Mouse (Mus musculus): ENCODE data around the gene Mgat1. TPM values are rescaled to one million over a fixed set of nuclear protein-coding genes. Genes with fewer than 3 reads are reported as not detected.
"Not testable (repeated sequence)": the region's sequence is repeated elsewhere in the genome, so short reads cannot be mapped to it uniquely, and the experiment has no call there.

Mgat1 gene
- 10 to 100 TPM; 59.3 to 68.4 TPM for total RNA-seq (2021)
- long read RNA-seq, experiment 1, transcript Mgat1-201 (3 exons, 2,976 nt), result minor isoform, 25 of 120 reads
- long read RNA-seq, experiment 1, transcript Mgat1-202 (3 exons, 2,729 nt), result major isoform, 55 of 120 reads
- long read RNA-seq, experiment 1, transcript Mgat1-213 (4 exons, 3,151 nt), result minor isoform, 15 of 120 reads
- long read RNA-seq, experiment 1, partial matches to known transcripts, result 18 of 120 reads
- long read RNA-seq, experiment 1, other reads (novel, unspliced or antisense), result 6 of 120 reads
- long read RNA-seq, experiment 2, transcript Mgat1-201 (3 exons, 2,976 nt), result minor isoform, 16 of 96 reads
- long read RNA-seq, experiment 2, transcript Mgat1-202 (3 exons, 2,729 nt), result major isoform, 32 of 96 reads
- long read RNA-seq, experiment 2, partial matches to known transcripts, result 26 of 96 reads
- long read RNA-seq, experiment 2, other reads (novel, unspliced or antisense), result 13 of 96 reads

DNA sequence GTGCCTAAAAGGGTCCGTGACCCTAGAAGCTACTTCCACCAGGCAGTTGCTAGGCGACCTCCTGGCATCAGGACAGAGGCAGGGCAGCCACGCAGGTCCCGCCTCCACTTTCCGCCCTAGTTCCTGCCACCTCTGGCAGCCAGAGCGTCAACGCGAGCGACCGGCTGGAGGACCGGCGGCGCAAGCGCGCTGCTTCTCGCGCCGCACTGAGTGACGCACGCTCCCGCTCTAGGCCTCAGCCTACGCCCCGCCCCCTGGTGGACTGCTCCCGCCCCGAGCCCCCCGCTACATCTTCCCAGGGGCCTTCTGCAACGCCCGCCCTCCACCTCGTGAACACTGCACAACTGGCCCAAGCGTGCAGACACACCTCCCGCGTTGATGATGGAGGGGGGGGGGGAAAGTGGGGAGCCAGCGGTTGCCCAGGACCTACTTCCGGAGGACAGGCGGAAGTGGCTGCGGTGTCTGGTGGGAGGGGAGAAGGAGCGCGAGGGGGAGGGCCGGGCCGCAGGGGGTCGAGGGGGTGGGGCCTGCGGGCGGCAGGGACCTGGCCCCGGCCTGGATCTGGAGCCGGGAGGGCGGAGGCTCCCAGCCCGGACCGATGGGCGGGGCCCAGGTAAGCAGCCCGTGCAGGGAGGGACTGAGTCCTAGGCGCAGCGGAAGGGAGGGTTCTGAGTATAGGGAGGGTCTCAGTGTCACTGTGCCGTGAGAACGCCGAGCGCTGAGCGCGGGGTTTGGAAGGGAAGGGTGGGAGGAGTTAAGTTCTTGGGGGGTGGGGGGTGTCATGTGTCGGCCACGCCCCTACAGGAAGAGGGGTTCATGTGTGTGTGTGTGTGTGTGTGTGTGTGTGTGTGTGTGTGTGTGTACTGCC is at the start of gene Mgat1:
TSS of gene Mgat1 (plus strand) at position 465 of the 868 bp plus-strand sequence.
- intact Hi-C loops (cut with DNase I), result no loop called here
- peak; percentile 93 to 96 for DNase-seq

DNA sequence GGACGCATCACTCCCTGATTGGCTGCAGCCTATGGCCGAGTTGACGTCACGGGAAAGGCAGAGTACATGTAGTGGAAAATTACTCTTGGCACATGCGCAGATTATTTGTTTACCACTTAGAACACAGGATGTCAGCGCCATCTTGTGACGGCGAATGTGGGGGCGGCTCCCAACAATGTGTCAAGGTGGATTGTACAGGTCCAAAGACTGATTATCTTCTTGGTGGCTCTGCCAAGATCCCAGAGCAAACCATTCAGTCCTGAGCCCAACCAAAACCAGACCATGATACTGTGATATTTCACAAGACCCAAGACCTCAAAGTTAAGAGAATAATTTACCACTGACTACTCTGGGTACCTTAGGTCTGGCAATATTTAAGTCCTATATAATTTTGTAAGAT is 49.2 kb upstream of the Mgat1 start:
- intact Hi-C loops (cut with DNase I), result loop anchor here (5.0 kb wide), 1 partner anchor 218 kb away; no protein-coding TSS in a partner anchor

DNA sequence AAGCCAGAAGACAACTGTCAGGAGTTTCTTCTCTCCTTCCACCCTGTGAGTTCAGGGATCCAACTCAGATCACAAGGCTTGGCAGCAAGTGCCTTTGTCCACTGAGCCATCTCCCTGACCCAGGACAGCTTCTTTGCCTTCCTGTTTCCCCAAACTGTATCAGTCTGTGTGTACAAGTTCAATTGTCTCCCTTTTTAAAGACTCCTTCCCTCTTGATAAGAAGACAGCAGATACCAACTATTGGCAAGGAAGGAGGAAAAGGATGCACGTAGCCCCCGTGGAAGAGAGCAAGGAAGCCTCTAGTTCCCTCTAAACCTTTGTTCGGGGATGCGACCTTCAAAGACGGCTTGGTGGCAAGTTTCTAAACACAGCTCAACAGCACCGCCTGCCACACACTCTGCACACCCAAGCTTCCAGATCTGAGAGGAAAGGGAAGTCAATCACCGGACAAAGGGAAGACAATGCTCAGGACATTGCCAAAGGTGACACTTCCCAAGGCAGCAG is 48.1 kb upstream of the Mgat1 start:
- intact Hi-C loops (cut with DNase I), result no loop called here
- peak in 1 of 2 experiments; percentile 17 for DNase-seq

More for the DNA sequence above, 49.2 kb upstream of the Mgat1 start:
- not testable (repeated sequence) for DNase-seq

DNA sequence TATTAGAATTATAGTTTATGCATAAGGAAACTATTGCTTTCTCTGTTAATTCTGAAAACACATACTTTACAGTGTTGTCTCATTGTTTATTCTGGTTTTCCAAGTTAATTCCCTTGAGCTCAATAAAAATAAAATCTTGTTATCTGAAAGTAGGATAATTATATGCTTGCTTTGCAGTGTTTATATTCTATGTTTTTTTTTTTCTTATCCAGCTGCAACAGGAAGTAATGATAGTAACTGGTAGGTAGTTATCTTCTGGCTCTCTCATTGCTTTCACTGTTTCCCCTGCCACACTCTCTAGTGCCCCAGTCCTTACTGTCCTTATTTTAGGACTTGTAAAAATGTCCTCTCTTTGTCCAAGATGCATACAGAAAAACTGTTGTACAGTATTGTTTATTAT is 43.3 kb upstream of the Mgat1 start:
- intact Hi-C loops (cut with DNase I), result loop anchor here (5.0 to 10.0 kb wide), 3 partner anchors 328 to 406 kb away; partner anchors contain the start of genes Irgm1 and Trim41
- DNase-seq, result no peak

DNA sequence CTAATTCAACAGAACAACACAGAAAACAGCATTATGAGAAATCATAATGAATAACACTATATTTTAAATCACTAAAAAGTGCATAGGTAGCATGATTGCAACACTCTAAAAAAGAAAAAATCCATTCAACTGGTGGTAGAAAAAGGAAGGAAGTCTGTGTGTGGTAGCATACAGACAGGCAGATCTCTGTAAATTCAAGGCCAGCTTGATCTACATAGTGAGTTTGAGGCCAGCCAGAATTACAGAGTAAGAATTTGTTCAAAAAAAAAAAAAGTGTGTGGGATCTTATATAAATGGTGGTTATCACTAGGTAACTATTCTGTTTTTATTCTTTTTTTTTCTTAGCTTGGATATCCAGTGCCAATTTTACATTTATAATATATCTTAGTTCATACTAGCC is 42.8 kb upstream of the Mgat1 start:
- intact Hi-C loops (cut with DNase I), result loop anchor here (5.0 to 10.0 kb wide), 3 partner anchors 329 to 406 kb away; partner anchors contain the start of genes Irgm1 and Trim41
- DNase-seq, result no peak

DNA sequence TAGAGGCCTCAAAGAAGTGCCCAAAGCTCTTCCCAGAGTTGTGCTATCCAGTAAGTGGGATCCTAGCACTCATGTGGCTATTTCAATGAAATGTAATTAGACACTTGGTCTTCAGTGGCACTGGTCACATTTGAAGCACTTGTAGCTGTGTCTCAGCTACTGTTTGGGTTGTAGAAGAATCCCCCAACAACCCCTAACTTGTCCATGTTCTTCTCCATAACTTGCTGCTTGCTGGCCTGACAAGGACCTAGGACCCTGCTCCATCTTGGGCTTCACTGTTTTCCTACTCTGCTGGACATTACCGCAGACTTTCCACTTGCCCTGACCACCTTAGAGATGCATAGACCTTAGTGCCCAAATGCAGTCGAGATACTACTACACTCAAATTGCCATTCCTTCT is 41.9 kb upstream of the Mgat1 start:
- DNase-seq, result no peak
- intact Hi-C loops (cut with DNase I), result loop anchor here (2.0 to 10.0 kb wide), 4 partner anchors 49 to 407 kb away; partner anchors contain the start of genes Irgm1 and Trim41

DNA sequence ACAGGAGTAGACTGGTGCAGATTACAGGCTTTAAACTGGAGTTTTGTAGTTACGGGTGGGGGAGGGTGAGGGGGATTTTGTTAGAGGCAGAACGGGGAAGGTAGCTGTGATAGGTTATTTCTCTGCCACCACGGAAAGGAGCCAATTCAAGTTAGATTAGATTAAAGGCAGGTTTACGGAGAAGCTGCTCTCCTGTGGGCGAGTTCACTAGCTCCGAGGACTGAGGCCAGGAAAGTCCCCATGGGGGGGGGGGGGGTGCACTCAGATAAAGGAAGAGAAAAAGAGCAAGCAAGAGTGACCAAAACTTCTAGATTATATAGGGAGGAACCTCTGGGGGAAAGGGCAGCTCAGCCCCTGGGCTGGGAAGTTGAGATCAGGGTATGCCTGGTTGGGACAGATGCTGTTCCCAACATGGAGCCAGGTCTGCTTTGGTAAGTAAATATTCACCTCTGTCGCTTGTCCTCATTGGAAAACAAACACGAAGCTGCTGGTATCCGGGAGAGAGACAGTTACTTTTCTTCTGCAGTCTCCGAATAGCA is 41.4 kb upstream of the Mgat1 start:
- peak; percentile 23 to 31 for DNase-seq
- intact Hi-C loops (cut with DNase I), result loop anchor here (2.0 to 10.0 kb wide), 4 partner anchors 48 to 408 kb away; partner anchors contain the start of genes Irgm1 and Trim41

DNA sequence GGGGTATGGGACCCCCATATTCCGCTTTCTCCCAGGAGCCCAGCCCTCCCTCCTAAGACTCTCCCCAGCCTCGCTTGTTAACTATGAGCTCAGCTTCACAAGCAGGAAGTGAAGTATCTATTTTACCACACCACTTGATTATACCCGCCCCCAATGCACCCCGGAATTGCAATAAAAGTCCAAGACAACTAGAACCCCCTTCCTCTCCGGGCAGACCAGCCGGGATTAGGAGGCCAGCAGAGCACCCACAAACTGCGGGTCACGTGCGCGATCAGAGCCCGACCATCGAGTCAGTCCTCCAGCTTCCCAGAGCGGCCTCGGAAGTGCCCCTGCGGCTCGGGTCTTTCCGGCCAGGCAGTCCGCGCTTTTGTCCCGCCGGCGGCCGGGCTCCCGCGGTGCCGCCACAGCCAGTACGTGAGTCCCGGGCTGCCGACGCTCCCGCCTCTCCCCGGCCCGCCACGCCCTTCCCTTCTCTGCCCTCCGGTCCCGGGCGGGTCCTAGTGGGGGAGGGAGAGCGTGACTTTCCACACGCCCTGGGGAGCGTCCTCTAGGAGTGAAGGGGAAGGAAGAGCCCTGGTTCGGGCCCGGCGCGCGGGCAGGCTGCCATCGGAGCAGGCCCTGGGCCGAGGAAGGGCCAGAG is 40.7 kb upstream of the Mgat1 start, which contains the start of gene Zfp62:
TSS of gene Zfp62 (plus strand) at position 164 of the 640 bp plus-strand sequence.
- intact Hi-C loops (cut with DNase I), result loop anchor here (2.0 to 10.0 kb wide), 4 partner anchors 48 to 408 kb away; partner anchors contain the start of genes Irgm1 and Trim41
- DNase-seq, result peak; percentile 94 to 96

DNA sequence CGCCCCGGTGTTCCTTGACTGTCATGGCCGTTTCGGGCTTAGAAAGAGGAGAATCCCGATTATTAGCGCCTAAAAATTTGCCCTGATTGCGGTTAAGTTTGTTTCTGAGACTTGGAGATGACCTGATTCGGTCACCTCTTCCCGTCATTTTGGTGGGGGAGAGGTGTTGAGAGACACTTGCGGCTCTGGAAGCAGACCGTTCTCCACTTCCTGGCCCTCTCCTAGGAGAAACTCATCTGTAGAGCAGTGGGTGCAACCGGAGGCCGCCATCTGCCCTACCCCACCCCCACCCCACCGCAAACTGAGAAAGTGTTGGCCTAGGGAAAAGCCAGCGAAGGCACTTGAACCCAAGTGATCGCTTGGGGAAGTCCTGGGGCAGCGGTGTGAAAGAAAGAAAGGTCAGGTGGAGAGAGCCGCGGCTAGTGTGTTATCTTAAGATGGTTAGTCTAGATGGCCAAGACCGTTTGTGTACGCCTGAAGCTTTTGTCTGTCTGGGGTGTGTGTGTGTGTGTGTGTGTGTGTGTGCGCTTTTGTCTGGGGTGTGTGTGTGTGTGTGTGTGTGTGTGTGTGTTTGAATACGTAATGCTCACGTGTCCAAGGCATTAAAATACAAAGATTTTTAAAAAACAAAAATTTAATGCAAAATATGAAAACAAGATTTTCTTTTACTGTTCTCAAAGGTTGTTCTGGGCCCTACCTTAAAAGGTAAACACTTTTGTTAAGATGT is 40.1 kb upstream of the Mgat1 start:
- intact Hi-C loops (cut with DNase I), result loop anchor here (2.0 to 10.0 kb wide), 4 partner anchors 47 to 409 kb away; partner anchors contain the start of genes Irgm1 and Trim41
- DNase-seq, result no peak

DNA sequence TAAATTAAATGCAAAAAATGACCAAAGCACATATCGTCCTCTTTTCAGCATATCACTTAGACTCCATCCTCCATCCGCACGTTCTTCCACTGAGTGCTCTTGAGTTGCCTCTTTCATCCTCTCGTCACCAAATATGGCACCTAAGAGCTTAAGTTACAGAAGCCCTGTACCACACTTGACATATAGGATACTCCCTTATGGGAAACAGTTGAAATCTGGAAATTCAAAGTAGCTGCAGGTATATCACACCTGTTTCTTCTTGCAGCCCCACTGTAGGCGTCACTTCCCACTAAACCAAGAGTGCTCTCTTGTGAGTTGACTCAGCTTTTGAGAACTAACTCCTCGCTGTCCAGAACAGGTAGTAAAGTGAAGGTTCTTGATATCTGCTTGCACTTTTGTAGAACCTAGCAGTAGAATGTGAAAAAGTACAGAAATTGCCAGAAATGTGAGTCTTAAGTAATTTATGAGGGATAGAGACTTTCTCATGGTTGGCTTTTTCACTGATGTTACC is 38.9 kb upstream of the Mgat1 start:
- intact Hi-C loops (cut with DNase I), result loop anchor here (10.0 kb wide), 1 partner anchor 410 kb away; no protein-coding TSS in a partner anchor
- no peak for DNase-seq

DNA sequence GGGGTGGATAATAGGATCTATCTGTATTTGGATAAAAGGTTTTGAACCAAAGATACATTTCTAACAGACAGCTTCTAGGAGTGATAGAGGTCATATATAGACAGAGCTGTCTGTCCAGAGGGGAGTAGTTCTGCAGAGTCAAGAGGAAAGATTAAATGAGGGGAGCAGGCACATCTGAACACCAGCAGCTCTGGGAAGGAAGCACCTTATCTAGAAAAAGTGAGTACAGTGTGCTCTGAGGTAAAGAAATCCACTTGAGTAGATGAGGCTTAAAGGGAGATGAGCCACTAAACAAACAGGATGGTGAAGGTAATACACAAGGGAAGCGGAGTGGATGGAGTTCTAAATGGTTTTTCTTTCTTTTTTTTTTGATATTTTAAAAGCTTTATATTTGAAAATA is 36.5 kb upstream of the Mgat1 start:
- DNase-seq, result no peak
- intact Hi-C loops (cut with DNase I), result loop anchor here (10.0 kb wide), 1 partner anchor 413 kb away; no protein-coding TSS in a partner anchor

DNA sequence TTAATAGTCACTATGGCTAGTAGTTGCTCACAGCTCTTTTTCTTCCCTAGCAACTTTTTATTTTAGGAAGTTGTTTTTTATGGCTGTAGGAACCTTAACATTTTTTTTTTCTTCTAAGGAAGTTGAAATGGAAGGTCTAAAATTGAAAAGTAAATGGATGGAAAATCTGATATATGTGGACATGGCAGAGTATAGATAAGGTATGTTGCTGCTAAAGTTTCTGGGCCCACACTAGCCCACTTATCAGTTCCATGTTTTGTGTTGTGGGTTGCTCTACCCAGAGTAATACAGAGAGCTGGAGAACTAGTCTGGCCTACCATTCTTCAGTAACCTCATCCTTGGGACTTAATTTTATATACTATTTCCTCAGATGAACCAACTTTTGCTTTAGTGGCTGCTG is 31.4 kb upstream of the Mgat1 start:
- intact Hi-C loops (cut with DNase I), result no loop called here
- no peak for DNase-seq

DNA sequence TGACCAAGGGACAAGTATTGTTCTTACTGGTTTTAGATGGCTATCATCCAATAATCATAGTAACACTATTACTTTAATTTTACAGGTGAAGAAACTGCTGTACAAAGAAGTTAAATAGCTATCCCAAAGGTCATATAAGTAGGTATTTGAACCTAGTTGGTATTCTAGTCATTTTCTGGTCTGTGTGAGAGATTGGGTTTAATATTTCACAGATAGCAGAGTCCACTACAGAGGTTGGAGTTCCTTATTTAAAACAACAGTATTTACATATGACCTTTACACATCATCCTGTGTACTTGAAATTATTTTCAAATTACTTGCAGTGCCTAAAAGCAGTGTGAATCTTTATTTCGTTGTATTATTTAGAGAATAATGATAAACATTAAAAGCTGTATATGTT is 30.5 kb upstream of the Mgat1 start:
- DNase-seq, result no peak
- intact Hi-C loops (cut with DNase I), result no loop called here

DNA sequence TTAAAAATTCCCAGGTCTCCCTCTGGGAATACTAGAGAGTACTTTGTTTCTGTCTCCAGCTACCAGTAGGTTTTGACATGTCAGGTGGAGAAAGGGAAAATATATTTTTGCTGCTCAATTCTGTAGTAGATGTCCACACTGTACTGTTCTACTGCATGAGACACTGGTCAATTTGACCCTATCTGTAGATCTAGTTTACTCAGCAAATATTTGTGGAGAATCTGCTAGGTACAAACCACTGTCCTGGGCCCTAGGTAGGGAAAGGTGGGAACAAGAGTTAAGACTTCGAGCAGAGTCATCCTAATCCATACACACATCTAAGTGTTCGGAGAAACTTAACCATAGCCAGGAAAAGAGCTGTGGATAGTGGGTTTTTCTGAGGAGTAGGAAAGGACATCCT is 24.7 kb upstream of the Mgat1 start:
- intact Hi-C loops (cut with DNase I), result no loop called here

DNA sequence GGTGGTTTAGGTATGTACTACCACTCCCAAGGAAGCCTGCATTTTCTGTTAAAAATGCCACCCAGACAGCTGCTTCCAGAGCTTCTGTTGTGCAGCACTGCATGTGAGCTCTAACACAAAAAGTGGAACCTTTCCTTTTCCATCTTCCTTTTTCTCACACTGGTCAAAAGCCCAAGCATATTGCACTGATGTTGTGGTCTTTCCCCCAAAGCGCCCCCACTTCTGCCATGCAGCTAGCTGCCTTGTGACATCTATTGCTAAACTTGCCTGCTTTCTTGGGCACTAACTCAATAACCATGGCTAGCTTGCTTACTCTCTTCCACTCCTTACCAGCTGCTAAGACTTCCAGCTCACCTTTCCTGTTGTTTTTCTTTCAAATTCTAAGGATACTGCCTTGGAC is 19.5 kb upstream of the Mgat1 start:
- intact Hi-C loops (cut with DNase I), result no loop called here
- no peak for DNase-seq

More for the DNA sequence above, 24.7 kb upstream of the Mgat1 start:
- no peak for DNase-seq

DNA sequence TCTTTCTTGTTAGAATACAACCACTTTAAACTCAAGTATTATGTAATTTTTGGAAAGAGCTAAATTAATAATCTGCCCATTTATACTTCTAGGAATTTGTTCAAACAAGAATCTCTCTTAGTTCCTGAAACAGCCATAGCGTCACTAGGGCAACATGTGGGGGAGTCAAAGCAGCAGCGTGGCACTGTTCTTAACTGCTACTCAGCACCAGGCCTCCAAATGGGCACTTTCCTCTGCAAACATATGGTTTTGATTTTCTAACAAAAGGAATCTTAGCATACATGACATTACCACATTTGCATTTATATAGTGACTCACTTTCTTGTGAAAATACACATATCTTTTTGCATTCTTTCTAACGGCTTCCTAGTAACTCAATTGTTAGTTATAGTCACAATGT is 11.2 kb upstream of the Mgat1 start:
- DNase-seq, result no peak
- intact Hi-C loops (cut with DNase I), result no loop called here

DNA sequence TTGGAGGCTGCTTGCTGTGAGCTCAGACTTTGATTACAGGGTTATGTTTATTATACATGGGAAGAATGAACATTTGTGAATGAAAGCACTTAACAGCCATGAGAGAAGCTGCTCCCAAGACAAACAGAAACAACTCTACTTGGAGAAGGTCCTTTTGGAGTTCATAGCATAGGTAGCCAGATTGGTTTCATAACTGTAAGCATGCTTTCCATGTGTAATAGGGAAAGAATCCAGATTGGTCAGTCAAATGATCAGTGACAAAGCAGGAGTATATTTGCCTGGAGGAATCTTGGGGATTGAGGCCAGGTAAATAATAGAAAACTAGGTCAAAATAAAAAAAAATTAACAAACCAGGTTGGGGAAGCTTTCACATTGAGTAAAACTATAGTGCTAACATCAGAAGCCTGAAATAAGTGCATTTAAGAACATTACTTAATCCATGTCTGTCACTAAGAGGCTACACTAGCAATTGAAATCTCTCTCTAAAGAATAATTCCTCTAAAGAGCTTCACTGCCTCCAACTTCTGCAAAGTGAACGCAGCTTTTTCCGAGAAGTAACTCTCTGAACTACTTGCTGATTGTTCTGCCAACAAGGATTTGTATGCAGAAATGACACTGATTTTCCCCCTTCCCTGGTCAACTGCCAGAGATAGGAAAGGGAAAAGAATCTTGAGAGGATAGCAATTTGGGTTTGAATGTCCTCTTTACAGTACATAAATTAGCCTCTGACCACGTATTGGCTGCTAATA is 8.4 kb upstream of the Mgat1 start:
- no peak for DNase-seq
- intact Hi-C loops (cut with DNase I), result no loop called here

DNA sequence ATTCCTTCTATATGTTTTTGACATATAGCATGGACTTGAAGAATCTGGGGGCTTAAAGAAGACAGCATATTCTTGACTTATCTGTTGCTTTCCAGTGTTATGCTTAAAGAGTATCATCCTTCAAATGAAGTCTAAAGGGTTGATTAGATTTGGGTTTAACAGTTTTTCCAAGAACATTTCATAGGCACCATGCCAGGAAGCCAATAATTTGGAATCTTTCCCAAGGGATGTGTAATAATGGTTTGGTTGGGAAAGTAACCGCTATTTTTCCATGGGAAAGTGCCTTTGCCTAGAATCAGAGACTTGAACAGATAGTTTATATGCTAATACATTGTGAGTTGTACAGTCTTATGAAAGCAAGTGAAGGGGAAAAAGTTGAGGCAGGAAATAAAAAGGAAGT is 7.1 kb upstream of the Mgat1 start:
- no peak for DNase-seq
- intact Hi-C loops (cut with DNase I), result no loop called here
